ENCODE assay signal across 8 mouse cellular contexts in the genomic region with DNA sequence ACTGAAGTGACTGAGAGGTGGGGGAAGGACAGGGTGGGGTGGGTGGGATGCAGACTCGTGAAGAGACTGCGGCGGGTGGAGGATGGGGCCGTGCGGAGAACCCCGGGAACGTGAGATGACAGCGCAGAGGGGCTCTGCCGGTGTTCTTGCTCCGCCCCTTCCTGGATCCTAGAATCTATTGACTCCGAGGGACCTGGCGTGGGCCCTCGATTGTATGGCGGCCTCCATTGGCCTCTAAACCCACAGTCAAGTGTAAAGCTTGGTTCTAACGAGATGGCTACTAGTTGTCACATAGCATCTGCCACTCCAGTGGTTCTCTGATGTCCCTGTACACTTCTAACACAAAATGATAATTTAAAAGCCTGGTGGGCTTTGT. TPM values are rescaled to one million over a fixed set of nuclear protein-coding genes. Genes with fewer than 3 reads are reported as not detected.
A peak's percentile ranks its signal among the peaks of the same experiment; 100 is the strongest.
DNase-seq lines count a peak whose midpoint lies in the region; ATAC-seq and TF ChIP-seq lines count a peak whose summit lies in the region.

No protein-coding gene starts in this region.

- H3K27me3 ChIP-seq in heart, adult 2 months (ENCODE audit: control insufficient read depth, insufficient read depth, low read length), result no peaks in the 10 kb centered on the region
- H3K27me3 ChIP-seq in forebrain, embryonic 13.5 days, result no peaks in the 10 kb centered on the region
- H3K27me3 ChIP-seq in liver, embryonic 15.5 days, result no peaks in the 10 kb centered on the region

- H3K79me2 ChIP-seq in heart, adult 2 months (replicated peaks; ENCODE audit: control insufficient read depth, insufficient read depth, low read length), result peaks cover 2% of the 10 kb centered on the region

- H3K4me1 ChIP-seq in heart, adult 2 months (ENCODE audit: control insufficient read depth, insufficient read depth, low read length), result peaks cover 2% of the 10 kb centered on the region
- peaks cover 15% of the 10 kb centered on the region for H3K4me1 ChIP-seq in forebrain, embryonic 13.5 days
- H3K4me1 ChIP-seq in liver, embryonic 15.5 days (replicated peaks), result peaks cover 30% of the 10 kb centered on the region

- peaks cover 5% of the 10 kb centered on the region; the same call in 1 of the 2 replicates for H3K9me3 ChIP-seq in forebrain, embryonic 13.5 days (replicated peaks)
- H3K9me3 ChIP-seq in liver, embryonic 15.5 days (replicated peaks), result no peaks in the 10 kb centered on the region

- H3K36me3 ChIP-seq in heart, adult 2 months (ENCODE audit: control insufficient read depth, insufficient read depth, low read length), result peaks cover 14% of the 10 kb centered on the region
- H3K36me3 ChIP-seq in forebrain, embryonic 13.5 days (ENCODE audit: poor library complexity, severe bottlenecking), result peaks cover 31% of the 10 kb centered on the region
- peaks cover 32% of the 10 kb centered on the region for H3K36me3 ChIP-seq in liver, embryonic 15.5 days (replicated peaks)

- H3K4me3 ChIP-seq in heart, adult 2 months, result peak overlapping the region; percentile 76
- peak overlapping the region; percentile 57 for H3K4me3 ChIP-seq in forebrain, embryonic 13.5 days
- H3K4me3 ChIP-seq in liver, embryonic 15.5 days (replicated peaks), result peak overlapping the region; percentile 81

- intact Hi-C loops in heart, adult 2 months (cut with DNase I), result loop anchor here (1.0 to 5.0 kb wide), 3 partner anchors 56 to 196 kb away; a partner anchor contains a TSS
- intact Hi-C loops in heart, postnatal 36 days (cut with DNase I), result loop anchor here (1.0 to 2.0 kb wide), 3 partner anchors 56 to 119 kb away; a partner anchor contains a TSS

- under 1% methylated on average over 15 of the region's 15 CpGs for WGBS in heart, adult 2 months
- 0% methylated on average over 15 of the region's 15 CpGs for WGBS in forebrain, embryonic 13.5 days
- WGBS in liver, embryonic 15.5 days (ENCODE audit: insufficient replicate concordance), result under 1% methylated on average over 15 of the region's 15 CpGs

- no peak for TF ChIP-seq EP300 in heart, adult 2 months (IDR thresholded peaks at IDR 0.05; ENCODE audit: insufficient read depth, low read depth, low read length)

- H3K4me2 ChIP-seq in forebrain, embryonic 13.5 days, result peak overlapping the region; percentile 69
- peak overlapping the region; percentile 86 for H3K4me2 ChIP-seq in liver, embryonic 15.5 days

- TF ChIP-seq POLR2A in heart, adult 2 months (IDR thresholded peaks at IDR 0.05; ENCODE audit: insufficient read depth, low read depth, low read length), result no peak

- no peak for TF ChIP-seq CTCF in heart, adult 2 months (IDR thresholded peaks at IDR 0.05)

- peak overlapping the region; percentile 98 for H3K27ac ChIP-seq in heart, adult 2 months
- H3K27ac ChIP-seq in forebrain, embryonic 13.5 days, result peak overlapping the region; percentile 90
- peak overlapping the region; percentile 89 for H3K27ac ChIP-seq in liver, embryonic 15.5 days (replicated peaks)

- peak overlapping the region; percentile 75 for H3K9ac ChIP-seq in heart, adult 2 months (ENCODE audit: low read depth, low read length)
- peak overlapping the region; percentile 70 for H3K9ac ChIP-seq in forebrain, embryonic 13.5 days
- peak overlapping the region; percentile 74 for H3K9ac ChIP-seq in liver, embryonic 15.5 days

- peak; percentile 28 for ATAC-seq in CD4-positive, CD25-positive, alpha-beta regulatory T cell, adult 4 months
- ATAC-seq in forebrain, embryonic 13.5 days, result no peak
- peak; percentile 57; the same call in 1 of the 2 replicates for ATAC-seq in liver, embryonic 15.5 days (ENCODE audit: insufficient read depth)

- no peak for DNase-seq in heart, adult 2 months
- DNase-seq in heart, postnatal 36 days, result no peak
- no peak for DNase-seq in retina, embryonic 14.5 days (ENCODE audit: low spot score)
- DNase-seq in adrenal gland, adult 18-20 months (ENCODE audit: low spot score in 2 of 2), result no peak
- no peak for DNase-seq in cerebellum, postnatal 25 days

RNA-seq across cellular contexts. Expression of a gene that starts 0.6 kb away (rescaled TPM):
- total RNA-seq in heart, adult 2 months (2021), result 100 to 1,000 TPM; 106 to 122 TPM
- polyA plus RNA-seq in heart, adult 2 months (2012; rRNA removed), result 67.8 and 96.1 TPM in 2 replicates
- 100 to 1,000 TPM; 115 to 118 TPM for total RNA-seq in heart, postnatal 36 days (2021)
- 100 to 1,000 TPM; 269 to 371 TPM for polyA plus RNA-seq in CD4-positive, CD25-positive, alpha-beta regulatory T cell, adult 4 months (2017; shearing (Covaris generic))
- 581 and 625 TPM in 2 replicates for polyA plus RNA-seq in forebrain, embryonic 13.5 days (2015; fragmentation: Nextera tagmentation; extraction: Ambion mirVana)
- 195 and 226 TPM in 2 replicates for polyA plus RNA-seq in liver, embryonic 15.5 days (2015; fragmentation: Nextera tagmentation; extraction: Ambion mirVana)
- total RNA-seq in adrenal gland, adult 18-20 months (2021), result 100 to 1,000 TPM; 133 to 140 TPM

RNA-seq across cellular contexts. Expression of a gene that starts 58.6 kb away (rescaled TPM):
- total RNA-seq in heart, adult 2 months (2021), result not detected
- polyA plus RNA-seq in heart, adult 2 months (2012; rRNA removed), result not detected in 2 replicates
- not detected for total RNA-seq in heart, postnatal 36 days (2021)
- polyA plus RNA-seq in CD4-positive, CD25-positive, alpha-beta regulatory T cell, adult 4 months (2017; shearing (Covaris generic)), result 1 to 10 TPM; 3.2 to 4.3 TPM
- 2.0 and 2.2 TPM in 2 replicates for polyA plus RNA-seq in forebrain, embryonic 13.5 days (2015; fragmentation: Nextera tagmentation; extraction: Ambion mirVana)
- polyA plus RNA-seq in liver, embryonic 15.5 days (2015; fragmentation: Nextera tagmentation; extraction: Ambion mirVana), result 0.70 and 0.75 TPM in 2 replicates
- total RNA-seq in adrenal gland, adult 18-20 months (2021), result not detected
